Mouse (Mus musculus): ENCODE measurements at regions not wholly inside any gene's neighbourhood (a gene's known extent, or its start where the extent isn't known, plus 50 kb on each side); places are given as distances from the start of the nearest gene placed in this dataset.

DNA sequence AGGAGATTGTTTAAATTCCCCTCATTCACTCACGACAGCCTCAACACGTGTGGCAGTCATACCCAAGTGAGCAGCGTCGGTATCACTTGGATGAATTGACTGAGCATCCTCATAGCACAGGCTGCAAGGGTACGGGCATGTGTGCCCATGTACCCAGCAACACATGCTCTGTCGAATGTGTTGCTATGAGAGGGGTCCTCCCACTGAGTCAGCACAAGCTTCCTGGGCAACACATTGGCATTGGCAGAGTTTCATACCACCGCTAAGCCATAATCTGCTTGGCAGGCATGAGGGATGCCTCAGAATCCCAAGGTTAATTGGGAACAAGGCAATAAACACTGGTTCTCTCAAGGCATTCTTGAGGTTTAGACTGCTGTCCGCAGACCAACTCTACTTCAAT is 115.1 kb downstream of the Atp6v1g3 start:
- WGBS: 92% methylated on average over 8 of the region's 8 CpGs
- H3K4me1 ChIP-seq: peaks cover 9% of the 10 kb centered on the region; the same call in 1 of the 2 replicates
- no peak overlapping the region for H3K27ac ChIP-seq
- no peaks in the 10 kb centered on the region for H3K27me3 ChIP-seq (ENCODE audit: poor library complexity, severe bottlenecking)
- no peaks in the 10 kb centered on the region for H3K36me3 ChIP-seq (replicated peaks)
- DNase-seq (ENCODE audit: extremely low spot score, low spot score): no peak
- no peaks in the 10 kb centered on the region for H3K9me3 ChIP-seq
- H3K4me3 ChIP-seq: no peak overlapping the region

DNA sequence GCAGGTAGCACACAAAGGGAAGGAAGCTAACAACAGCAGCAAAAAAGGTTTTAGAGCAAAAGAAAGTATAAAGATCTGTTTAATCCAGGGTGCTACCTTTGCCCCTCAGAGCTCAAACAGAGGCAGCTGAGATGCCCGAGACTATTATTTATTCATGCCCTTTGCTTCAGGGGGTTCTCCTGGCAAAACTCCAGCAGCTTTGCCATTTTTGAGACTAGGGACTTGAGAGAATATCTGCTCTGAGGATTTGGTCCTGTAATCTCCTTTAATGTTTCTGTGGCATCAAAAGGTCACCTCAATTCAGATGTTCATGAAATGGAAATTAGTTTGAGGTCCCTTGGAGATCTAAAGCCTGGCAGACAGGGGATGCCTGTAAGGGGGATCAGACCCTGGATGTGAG is 116.1 kb downstream of the Atp6v1g3 start:
- DNase-seq (ENCODE audit: extremely low spot score, low spot score): no peak
- 87% methylated on average over 1 of the region's 1 CpGs for WGBS
- H3K27ac ChIP-seq: no peak overlapping the region
- H3K4me1 ChIP-seq: peaks cover 9% of the 10 kb centered on the region; the same call in 1 of the 2 replicates
- no peaks in the 10 kb centered on the region for H3K36me3 ChIP-seq (replicated peaks)
- no peaks in the 10 kb centered on the region for H3K27me3 ChIP-seq (ENCODE audit: poor library complexity, severe bottlenecking)
- H3K9me3 ChIP-seq: no peaks in the 10 kb centered on the region
- H3K4me3 ChIP-seq: no peak overlapping the region

DNA sequence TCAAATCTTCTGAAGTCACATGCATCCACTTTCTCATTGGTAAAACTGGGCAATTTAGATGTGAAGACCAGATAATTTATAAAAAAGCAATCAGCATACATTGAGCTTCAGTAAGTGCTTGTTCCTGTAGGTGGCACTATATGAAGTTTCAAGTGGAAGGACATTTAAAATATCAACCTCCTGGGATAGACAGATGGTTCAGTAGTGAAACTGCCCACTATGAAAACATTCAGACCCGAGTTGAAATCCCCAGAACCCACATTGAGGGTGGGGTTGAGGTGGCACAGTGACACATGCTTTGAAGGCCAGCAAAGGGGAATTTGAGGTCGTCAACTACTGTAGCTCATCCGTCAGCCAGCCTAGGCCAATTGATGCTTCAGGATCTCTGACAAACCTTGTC is 145.1 kb downstream of the Atp6v1g3 start:
- no peaks in the 10 kb centered on the region for H3K9me3 ChIP-seq
- H3K4me1 ChIP-seq: peaks cover 21% of the 10 kb centered on the region
- no peaks in the 10 kb centered on the region for H3K27me3 ChIP-seq (ENCODE audit: poor library complexity, severe bottlenecking)
- no peak overlapping the region for H3K4me3 ChIP-seq
- 76% methylated on average over 3 of the region's 3 CpGs for WGBS
- no peak for DNase-seq (ENCODE audit: extremely low spot score, low spot score)
- H3K27ac ChIP-seq: no peak overlapping the region
- H3K36me3 ChIP-seq (replicated peaks): no peaks in the 10 kb centered on the region

DNA sequence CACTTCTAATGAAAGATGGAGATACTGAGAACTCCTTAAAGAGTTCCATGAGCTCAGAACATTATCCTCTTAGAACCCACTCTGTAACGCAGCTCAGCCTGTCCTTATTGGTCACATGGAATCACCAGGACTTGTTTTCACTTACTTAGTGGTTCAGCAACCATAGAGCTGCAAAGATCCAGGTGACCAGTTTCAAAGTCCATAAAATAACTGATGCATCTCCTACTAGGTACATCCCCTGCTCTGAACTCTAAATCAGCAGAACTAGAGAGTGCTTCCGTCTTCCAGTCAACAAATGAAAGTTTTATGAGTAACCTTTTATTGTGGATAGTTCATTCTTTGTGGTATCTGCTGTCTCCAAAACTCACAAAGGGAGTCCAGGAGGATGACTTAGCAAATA is 153.9 kb downstream of the Atp6v1g3 start:
- DNase-seq (ENCODE audit: extremely low spot score, low spot score): no peak
- Histone ChIP-seq H3K27ac (no peak overlapping the region), H3K4me3 (no peak overlapping the region), H3K9me3 (no peaks in the 10 kb centered on the region), H3K4me1 (no peaks in the 10 kb centered on the region), H3K27me3 (ENCODE audit: poor library complexity, severe bottlenecking) (no peaks in the 10 kb centered on the region), H3K36me3 (replicated peaks) (no peaks in the 10 kb centered on the region)
- WGBS: 91% methylated on average over 2 of the region's 2 CpGs

All from forebrain, embryonic 10.5 days (tissue).